Mouse (Mus musculus) lung, postnatal 10 days (tissue): Measurements from ENCODE around the gene Inppl1.

Experiments
- DNase-seq: peaks from one replicate; pipeline ENCODE4 v3.0.0; 2021

Inppl1 gene

DNA sequence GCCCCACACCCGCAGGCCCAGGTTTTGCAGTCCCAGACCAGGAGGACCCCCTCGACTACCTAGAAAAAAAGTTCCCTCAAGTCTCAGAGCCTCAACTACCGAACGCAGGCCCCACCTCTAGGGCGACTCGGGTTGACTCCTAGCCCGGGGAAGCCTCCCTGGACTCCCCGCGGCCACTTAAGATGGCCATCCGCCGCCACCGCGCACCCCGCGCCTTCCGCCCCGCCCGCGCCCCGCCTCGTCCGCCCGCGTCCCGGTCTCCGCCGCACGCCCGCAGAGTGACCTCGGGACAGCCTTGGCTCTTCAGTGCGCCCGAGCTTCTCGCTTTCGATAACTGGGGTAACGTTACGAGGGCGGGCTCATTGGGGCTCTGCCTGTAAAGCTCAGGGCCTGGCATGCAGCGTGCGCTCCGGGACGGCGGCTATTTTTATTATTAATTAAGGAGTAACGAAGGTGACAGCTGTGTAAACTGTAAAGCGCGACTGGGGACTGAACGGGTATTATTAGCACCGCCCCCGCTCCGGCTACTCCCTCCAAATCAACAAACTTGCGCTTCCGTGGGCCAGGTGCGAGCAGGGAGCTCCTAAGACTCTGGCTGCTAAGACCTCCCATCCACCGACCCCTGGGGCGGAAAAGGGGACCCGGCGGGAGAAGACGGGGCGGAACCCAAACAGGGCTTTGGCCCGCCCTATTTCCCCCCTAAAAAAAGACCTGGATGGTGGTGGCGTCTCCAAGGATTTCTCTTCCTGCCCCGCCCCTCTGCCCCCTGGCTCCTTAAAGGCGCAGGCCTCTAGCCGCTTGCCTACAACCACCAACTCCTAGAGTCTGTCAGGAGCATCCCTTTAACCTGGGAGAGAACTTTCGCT, at the start of gene Inppl1:
Inppl1 (minus strand) TSS at position 624 of the 866 bp plus-strand sequence.
- DNase-seq = peak; percentile 96

DNA sequence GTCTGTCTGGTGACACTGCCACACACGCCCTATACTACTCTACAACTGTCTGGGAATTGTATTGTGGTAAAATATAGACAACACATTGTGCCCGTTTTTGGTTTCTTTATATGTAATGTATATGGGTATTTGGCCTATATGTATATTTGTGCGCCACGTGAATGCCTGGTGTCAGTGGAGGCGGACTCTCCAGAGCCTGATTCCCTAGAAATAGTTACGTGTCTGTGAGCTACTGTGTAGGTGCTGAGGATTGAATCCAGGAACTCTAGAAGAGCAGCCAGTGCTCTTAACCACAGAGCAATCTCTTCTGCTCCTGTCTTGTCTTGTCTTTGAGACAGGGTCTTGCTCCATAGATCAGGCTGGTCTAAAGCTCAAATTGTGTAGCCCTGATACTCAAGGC, 48.2 kb upstream of the Inppl1 start:
- no peak for DNase-seq

DNA sequence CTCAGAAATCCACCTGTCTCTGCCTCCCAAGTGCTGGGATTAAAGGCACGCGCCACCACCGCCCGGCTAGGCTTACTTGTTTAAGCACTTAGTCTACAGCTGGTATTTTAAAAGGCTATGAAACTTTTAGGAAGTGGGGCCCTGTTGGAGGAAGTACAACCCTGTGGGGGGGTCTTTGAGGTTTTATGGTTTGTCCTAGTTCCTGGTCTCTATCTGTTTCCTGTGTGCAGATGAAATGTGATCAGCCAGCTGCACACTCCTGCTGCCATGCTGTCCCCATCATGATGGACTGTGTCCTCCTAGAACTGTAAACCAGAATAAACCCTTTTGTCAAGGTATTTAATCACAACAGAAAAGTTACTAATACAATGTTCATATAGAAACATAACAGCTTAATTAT, 46.1 kb upstream of the Inppl1 start:
- no peak for DNase-seq

DNA sequence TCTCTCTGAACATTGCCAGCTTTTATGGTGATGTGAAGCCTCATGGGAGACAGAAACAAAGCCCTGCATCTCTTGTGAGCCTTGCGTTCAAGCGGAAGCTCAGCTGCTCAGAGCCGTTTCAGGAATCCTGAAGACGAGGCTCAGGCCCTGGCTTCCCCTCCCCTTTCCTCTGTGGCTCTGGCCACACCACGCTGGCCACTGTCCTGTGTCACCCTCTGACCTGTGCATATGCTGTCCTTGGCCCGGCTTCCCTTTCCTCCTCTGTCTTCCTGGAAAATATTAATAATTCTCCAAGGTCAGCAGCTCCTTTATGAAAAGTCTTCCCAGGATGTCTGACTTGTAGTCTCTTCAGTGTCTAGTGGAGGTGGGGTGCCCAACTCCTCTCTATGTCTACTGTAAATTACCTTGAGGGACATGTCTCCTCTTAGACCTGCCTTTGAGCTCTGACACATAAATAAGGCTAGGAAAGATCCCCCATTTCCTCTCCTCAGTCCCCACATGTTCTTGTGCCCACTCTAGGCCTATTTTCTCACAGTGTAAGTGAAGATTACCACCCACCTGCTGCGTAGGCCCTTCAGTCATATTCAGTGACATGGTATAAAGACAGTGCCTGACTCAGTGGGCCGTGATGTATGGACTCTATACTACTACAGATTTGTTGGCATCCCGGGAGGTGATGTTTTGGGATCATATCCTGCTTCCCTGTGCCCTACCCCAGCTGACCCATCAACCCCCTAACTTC, 44.6 kb upstream of the Inppl1 start:
- DNase-seq = no peak

DNA sequence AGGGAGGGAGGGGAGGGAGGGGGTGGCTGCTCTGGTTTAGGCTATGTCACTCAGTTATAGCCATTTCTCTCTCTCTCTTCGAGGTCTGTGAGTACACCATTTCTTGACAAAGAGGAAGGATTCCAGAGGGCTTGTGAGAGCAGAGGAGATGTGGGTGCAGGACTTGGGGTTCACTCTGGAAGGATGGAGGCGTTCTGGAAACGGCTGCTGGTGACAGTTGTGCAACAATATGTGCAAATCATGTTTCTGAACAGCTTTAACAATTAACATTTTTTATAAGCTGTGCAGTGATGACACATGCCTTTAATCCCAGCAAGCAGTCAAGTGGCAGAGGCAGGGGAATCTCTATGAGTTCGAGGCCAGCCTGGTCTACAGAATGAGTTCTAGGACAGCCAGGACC, 42.8 kb upstream of the Inppl1 start:
- DNase-seq = no peak

DNA sequence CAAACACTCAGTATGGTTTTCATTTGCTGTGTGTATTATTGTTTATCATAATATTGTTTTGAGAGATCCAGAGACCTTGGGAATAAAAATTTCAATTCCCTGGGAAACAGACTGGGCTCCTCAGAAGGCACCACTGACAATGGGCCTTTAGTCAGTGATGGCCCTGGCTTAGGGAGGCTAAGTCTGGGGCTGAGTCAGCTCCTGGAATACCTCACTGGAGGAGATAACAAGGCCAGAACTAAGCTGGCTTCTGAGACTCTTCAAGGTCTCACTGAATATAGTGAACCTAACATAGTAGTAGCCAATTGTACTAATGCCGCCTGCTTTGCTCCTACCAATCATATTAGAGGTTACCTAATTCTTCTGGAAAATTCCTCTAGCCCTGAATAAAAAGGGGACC, 37.9 kb upstream of the Inppl1 start:
- no peak for DNase-seq

DNA sequence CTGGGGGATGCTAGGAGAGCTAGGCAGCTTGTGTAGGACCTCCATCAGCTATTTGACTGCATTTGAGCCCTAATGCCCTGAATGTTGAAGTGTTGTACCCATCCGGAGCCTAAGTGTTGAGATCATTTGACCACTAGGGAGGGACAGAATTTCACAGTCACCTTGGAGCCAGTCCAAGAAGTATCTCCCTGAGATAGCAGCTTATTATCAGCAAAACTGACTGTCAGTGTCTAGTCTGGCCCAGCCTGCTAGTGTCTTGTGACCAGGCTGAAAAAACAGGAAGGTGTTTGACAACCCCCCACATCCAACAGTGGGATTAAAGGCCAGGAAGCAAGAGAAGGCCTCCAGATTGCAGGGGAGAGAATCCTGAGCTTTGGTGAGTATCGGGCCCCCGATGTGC, 33.3 kb upstream of the Inppl1 start:
- no peak for DNase-seq

DNA sequence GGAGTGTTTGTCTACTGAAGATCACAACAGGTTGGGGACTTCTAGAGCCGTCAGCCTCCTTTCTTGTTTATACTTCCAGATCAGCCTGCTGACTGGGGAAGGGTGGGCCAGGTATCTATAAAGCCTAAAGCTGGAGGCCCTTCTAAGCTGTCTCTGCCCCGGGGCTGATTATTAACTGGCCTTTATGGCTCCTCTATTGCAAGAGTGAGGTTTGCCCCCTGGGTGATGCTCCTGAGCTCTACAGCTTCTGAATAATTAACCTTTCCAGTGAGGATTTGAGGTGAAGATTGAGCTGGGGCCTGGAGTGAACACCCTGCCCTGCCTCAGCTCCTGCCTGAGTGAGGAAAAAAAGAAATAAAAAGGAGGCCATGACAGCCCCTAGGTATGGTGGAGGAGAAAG, 32.6 kb upstream of the Inppl1 start, which contains the start of gene Folr1:
Folr1 (minus strand) TSS at position 160 of the 400 bp plus-strand sequence.
- DNase-seq = no peak

DNA sequence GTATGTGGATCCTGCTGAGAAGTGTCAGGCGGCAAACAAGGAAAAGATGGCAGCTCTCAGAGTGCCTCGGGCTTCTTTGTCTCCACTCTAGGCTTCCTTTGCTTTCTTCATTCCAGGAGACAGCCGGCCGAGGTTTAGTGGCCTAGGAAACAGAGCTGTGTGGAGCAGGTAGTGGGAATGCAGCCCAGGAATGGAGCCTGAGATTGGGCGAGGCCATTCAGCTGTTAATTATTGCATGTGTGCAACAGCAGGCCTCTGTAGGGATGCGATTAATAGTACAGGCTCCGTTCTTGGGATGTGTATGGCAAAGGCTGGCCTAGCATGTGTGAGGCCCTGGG, 31.1 kb upstream of the Inppl1 start:
- no peak for DNase-seq

DNA sequence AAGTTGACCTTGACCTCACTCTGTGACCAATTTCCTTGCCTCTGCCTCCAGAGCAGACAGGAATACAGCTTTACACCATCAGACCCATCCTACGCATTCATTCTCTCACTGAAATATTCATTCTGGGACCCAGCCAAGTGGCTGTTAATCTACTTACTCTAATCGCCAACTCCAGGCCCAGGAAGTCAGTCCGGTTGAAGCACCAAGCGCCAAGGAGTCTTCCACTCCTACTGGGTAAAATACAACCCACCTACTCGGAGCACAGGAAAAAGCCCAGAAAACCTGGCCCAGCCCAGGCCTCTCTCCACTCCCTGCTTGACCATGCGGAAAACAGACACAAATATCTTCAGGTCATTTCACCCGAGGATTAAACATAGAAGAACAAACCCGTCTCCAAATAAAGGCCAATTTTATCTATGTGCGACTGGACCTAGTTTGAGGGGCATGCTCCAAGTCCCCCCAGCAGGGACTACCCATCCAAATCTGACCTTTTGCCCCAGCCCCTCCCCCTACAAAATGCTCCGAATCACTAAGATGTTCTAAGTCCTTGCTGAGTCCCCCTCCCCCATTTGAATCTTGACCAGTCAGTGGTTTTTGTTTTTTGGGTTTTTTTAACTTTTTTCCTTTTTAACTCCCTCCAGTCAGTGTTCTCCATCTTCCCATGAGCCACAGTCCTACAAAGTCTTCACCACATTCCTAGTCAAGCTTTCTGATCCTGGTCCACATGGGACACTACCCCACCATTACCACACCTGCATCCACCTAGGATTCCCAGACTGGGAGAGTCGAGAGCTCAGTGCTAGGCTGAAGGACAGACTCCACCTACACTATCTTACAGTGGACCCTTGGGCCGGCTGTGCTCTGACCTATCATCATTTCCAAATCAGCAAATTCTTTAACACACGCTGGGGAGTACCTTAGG, 30.5 kb upstream of the Inppl1 start:
- DNase-seq = no peak

DNA sequence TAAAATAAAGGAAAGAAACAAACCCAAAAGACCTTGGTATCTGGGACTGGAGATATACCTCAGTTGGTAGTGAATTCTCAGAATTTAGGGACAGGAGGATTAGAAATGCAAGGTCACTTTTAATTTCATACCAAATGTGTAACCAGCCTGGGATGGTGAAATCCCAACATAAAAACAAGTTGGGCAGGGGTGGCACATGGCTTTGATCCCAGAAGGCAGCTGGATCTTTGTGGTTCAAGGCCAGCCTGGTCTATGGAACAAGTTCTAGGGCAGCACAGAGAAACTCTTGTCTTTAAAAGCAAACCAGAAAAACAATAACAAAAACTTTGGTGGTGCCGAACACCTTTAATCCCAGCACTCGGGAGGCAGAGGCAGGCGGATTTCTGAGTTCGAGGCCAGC, 29.5 kb upstream of the Inppl1 start:
- no peak for DNase-seq

DNA sequence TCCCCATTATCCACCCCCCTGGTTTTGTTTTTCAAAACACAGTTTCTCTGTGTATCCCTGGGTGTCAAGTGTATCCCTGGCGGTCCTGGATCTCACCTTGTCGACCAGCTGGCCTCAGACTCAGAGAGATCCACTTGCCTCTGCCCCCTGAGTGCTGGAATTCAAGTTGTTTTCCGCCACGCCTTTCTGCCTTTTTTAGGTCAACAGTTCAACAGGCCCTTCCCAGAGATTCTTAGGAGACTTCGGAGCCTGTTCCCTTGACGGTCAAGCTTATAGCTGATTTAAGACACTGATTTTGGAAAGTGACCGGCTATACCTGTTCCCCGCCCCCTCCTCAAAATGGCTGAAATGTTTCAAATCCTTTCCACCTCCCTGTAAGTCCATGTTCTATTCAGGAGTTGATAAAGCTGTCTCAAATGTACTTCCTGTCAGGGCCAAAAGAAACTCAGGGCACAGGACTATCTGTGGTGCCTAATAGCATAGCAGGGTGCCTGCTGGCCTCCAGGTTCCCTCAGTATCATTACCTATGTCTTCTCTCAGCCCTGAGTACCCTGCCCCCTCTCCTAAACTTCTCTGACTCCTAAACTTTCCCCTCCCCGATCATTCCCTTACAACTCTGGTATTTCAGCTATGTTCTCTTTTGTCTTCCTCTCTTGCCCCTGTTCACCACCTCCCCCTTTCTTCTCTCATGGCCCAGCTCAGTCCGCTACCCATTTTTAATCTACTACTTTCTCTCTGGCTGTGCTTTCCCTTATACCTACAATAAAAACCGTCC, 28.6 kb upstream of the Inppl1 start:
- no peak for DNase-seq

DNA sequence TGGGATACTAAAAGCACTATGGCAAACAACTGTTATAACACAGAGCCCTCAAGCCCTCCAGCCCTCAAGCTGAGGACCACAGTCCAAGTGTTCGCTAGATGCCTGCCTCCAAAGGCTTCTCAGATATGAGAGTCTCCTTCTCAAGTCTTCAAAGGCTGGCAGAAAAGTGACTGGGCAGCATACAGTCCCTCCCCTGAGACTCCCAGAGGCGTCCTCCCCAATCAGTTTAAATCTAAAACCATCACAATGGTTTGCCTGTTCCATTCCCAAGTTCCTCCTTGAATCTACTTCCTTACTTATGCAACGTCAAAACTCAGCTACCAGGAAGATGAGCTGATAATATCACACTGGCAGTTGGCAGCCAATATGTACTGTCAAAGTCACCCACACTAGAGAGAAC, 25.4 kb upstream of the Inppl1 start, which contains the start of gene Anapc15:
Anapc15 (plus strand) TSS at position 301 of the 400 bp plus-strand sequence.
- DNase-seq = no peak

DNA sequence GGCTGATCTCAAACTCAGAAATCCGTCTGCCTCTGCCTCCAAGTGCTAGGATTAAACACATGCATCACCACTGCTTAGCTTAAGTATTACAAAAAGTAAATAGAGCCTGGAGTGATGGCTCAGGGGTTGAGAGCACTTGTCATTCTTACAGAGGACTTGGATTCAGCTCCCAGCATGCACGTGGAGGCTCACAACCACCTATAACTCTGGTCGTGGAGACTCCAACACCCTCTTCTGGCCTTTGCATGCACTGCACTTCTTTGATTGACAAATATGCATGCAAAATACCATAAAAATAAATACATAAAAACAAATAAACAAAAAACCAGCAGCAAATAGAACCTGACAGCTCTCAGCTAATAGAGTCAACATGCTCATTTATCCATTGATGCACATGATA, 24.3 kb upstream of the Inppl1 start:
- DNase-seq = no peak

DNA sequence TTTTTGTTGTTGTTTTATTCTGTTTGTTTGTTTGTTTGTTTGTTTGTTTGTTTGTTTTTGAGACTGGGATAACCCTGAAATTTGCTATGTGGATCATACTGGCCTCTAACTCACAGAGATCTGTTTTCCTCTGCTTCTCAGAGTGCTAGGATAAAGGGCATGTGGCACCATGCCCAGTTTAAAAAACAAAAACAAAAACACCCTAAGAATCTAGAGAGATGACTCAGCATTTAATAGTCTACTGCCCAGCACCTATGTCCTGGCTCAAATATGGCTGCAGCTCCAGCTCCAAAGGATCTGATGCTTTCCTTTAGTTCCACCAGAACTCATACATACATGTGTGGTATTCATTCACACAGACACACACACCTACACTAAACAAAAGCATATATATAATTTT, 22.9 kb upstream of the Inppl1 start:
- DNase-seq = no peak

DNA sequence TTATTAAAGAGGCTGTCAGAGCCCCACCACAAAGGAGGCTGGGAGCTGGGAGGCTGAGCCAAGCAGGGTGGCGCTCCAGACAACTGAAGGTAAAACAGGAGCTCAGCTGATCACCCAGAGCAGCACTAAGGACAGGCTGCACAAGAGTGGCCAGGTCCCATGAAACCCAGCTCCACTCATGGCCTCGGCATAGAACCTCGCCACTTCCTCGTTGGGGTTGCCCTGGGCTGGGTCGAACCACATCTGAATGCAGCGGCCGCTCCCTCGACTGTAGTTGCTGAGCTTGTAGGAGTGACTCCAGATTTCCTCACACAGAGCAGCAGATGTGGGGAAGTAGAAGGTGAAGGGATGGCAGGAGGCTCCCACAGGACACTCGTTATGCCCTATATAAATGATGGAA, 20.3 kb upstream of the Inppl1 start:
- no peak for DNase-seq

DNA sequence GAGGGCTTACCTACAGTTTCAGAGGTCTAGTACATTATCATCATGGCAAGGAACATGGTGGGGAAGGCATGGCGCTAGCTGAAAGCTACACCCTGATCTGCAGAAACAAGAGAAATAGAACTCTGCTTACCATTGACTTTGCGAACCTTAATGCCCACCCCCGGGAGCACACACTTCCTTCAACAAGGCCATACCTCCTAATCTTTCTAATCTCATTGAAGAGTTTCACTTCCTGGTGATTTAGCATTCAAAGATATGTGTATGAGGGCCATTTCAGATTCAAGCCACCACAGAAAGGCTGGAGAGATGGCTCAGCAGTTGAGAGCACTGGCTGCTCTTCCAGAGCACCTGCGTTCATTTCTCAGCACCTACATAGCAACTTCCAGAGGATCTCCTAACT, 19.1 kb upstream of the Inppl1 start, which contains the start of gene Folr2:
Folr2 (minus strand) TSS at position 101 of the 400 bp plus-strand sequence.
- DNase-seq = no peak

DNA sequence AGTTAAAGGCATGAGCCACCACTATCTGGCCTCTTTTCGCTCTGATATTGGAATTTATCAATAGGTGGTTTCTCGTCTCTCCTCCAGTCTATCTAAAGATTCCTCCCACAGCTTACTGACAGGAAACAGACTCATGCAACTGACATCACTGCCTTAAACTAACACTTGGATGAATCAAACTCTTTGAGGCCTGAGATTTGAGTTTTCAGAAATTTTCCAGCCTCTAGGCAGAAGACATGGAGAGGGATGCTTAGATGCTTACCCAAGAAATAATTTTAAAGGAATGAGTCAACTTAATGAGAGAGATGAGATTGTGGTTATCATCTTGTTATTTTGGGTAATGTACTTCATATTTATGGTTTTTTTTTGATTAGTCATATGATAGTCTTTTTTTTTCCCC, 15.8 kb upstream of the Inppl1 start:
- no peak for DNase-seq

DNA sequence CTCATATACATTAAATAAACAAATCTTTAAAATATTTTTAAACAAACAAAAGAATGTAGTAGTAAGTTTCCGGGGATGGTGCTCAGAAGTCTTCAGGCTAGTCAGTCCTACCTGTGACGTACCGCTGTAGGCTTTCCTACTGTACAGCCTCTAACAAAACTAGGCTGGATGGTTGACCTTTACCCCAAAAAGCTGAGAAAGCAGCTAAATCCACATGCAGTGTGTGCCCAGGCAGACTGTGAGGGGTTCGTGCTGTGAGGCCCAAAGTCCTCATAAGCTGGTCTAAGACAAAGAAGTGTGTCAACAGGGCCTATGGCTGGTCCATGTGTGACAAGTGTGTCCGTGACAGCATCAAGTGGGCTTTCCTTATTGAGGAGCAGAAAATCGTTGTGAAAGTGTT, 14.8 kb upstream of the Inppl1 start:
- DNase-seq = no peak

DNA sequence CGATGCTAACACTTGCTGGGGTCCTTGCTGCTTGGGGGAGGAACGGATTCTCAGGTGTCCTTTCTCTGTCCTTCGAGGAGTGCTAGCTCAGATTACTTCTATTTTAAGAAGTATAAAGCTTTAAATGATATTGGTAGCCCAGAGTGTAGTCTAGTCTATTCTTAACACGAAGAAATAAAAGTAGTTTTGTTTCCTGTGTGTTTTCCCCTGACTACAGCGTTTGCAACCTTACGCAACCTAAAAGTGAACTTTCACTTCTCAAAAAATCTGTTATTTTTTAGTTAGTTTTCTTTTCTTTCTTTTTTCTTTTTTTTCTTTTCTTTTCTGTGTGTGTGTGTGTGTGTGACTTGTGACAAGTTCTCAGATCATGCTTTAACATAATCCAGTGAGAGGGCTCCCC, 13.7 kb upstream of the Inppl1 start:
- no peak for DNase-seq

DNA sequence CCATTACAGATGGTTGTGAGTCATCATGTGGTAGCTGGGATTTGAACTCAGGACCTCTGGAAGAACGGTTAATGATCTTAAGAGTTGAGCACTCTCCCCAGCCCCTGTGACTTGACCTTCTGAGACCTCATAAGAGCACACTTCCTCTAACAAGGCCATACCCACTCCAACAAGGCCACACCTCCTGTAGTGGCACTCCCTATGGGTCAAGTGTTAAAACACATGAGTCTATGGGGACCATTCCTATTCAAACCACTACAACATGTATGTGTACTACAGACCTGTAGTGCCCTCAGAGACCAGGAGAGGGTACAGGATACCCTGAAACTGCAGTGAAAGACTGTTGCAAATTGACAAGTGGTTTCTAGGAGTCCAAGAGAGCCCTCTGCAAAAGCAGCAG, 9.9 kb upstream of the Inppl1 start:
- no peak for DNase-seq

DNA sequence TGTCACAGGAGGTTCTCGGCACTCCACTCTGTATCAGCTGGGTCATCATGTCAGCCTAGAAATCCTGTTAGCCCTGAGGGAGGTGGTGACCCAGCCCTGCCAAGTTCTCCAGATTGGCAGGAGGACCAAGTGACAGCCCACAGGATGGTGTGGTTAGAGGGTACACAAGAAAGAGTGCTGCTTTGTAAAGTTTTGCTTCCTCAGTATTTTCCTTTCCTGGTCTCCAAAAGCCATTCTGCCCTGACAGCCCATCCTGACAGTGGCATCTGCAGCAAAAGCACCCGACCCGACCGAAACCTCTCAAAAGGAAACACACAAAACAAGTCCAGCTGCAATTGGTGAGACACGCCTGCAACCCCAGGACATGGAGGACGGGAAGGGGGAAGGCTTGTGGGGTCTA, 6.2 kb upstream of the Inppl1 start:
- DNase-seq = no peak
